Mouse (Mus musculus): ENCODE data around the gene Hhat.

Gene Hhat

GRCm38 (mm10) chr1:192744880-192745239, 26.2 kb downstream of the Hhat start:
- DNase-seq (ENCODE audit: low spot score in 2 of 2): no peak

GRCm38 (mm10) chr1:192742394-192743251, 28.4 kb downstream of the Hhat start:
- no peak for DNase-seq (ENCODE audit: low spot score in 2 of 2)

- no peak for DNase-seq (ENCODE audit: low spot score in 2 of 2)
Observed at GRCm38 (mm10) chr1:192741896-192742295, 29.1 kb downstream of the Hhat start.

GRCm38 (mm10) chr1:192736524-192736923, 34.5 kb downstream of the Hhat start:
- no peak for DNase-seq (ENCODE audit: low spot score in 2 of 2)

- DNase-seq (ENCODE audit: low spot score in 2 of 2): no peak
Observed at GRCm38 (mm10) chr1:192736002-192736426, 35.0 kb downstream of the Hhat start.

- DNase-seq (ENCODE audit: low spot score in 2 of 2): peak in 1 of 2 experiments; percentile 20
Observed at GRCm38 (mm10) chr1:192730517-192730916, 40.5 kb downstream of the Hhat start.

GRCm38 (mm10) chr1:192726996-192727624, 43.9 kb downstream of the Hhat start:
- DNase-seq (ENCODE audit: low spot score in 2 of 2): peak in 1 of 2 experiments; percentile 12

GRCm38 (mm10) chr1:192722147-192722546, 48.9 kb downstream of the Hhat start:
- peak; percentile 35 to 44 for DNase-seq (ENCODE audit: low spot score in 2 of 2)

GRCm38 (mm10) chr1:192720156-192720555, 50.9 kb downstream of the Hhat start:
- no peak for DNase-seq (ENCODE audit: low spot score in 2 of 2)

GRCm38 (mm10) chr1:192711779-192712348, 59.2 kb downstream of the Hhat start:
- no peak for DNase-seq (ENCODE audit: low spot score in 2 of 2)

GRCm38 (mm10) chr1:192700339-192701073, 70.5 kb downstream of the Hhat start:
- no peak for DNase-seq (ENCODE audit: low spot score in 2 of 2)

GRCm38 (mm10) chr1:192699101-192699500, 71.9 kb downstream of the Hhat start:
- no peak for DNase-seq (ENCODE audit: low spot score in 2 of 2)

- DNase-seq (ENCODE audit: low spot score in 2 of 2): no peak
Observed at GRCm38 (mm10) chr1:192696371-192696863, 74.6 kb downstream of the Hhat start.

- no peak for DNase-seq (ENCODE audit: low spot score in 2 of 2)
Observed at GRCm38 (mm10) chr1:192693644-192694043, 77.4 kb downstream of the Hhat start.

- no peak for DNase-seq (ENCODE audit: low spot score in 2 of 2)
Observed at GRCm38 (mm10) chr1:192692982-192693381, 78.0 kb downstream of the Hhat start.

- DNase-seq (ENCODE audit: low spot score in 2 of 2): no peak
Observed at GRCm38 (mm10) chr1:192682219-192682951, 88.6 kb downstream of the Hhat start.

GRCm38 (mm10) chr1:192677236-192677635, 93.8 kb downstream of the Hhat start:
- no peak for DNase-seq (ENCODE audit: low spot score in 2 of 2)

GRCm38 (mm10) chr1:192663608-192664007, 107.4 kb downstream of the Hhat start:
- no peak for DNase-seq (ENCODE audit: low spot score in 2 of 2)

GRCm38 (mm10) chr1:192663092-192663491, 107.9 kb downstream of the Hhat start:
- DNase-seq (ENCODE audit: low spot score in 2 of 2): no peak

- DNase-seq (ENCODE audit: low spot score in 2 of 2): no peak
Observed at GRCm38 (mm10) chr1:192661612-192662011, 109.4 kb downstream of the Hhat start.

GRCm38 (mm10) chr1:192657417-192657816, 113.6 kb downstream of the Hhat start:
- no peak for DNase-seq (ENCODE audit: low spot score in 2 of 2)

All from right cerebral cortex, postnatal 36 days (tissue).